Mouse (Mus musculus) layer of hippocampus, adult 11-12 months (tissue): ENCODE results near the gene Rell1.
A peak's percentile ranks its signal among the peaks of the same experiment; 100 is the strongest.

Source experiments
- DNase-seq: peaks from one replicate; pipeline ENCODE4 v3.0.0; 2022; ENCODE audit warnings: low spot score

Gene Rell1

DNA sequence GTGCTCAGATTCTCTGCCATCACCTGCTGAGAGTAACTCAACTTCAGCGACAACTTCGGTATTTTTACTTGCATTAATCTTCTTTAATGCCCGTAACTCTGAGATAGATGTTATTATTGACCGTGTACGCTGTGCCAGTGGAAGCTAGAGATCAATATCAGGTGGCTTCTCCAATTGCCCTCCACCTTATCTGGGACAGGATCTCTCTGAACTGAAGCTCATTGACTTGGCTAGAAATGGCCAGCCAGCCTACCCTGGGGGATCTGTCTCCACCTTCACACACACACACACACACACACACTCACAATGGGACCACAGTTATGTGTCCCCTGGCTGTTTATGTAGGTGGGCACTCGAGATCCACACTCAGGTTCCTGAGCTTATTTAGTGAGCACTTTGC is 16.7 kb downstream of the Rell1 start:
- DNase-seq, result no peak

DNA sequence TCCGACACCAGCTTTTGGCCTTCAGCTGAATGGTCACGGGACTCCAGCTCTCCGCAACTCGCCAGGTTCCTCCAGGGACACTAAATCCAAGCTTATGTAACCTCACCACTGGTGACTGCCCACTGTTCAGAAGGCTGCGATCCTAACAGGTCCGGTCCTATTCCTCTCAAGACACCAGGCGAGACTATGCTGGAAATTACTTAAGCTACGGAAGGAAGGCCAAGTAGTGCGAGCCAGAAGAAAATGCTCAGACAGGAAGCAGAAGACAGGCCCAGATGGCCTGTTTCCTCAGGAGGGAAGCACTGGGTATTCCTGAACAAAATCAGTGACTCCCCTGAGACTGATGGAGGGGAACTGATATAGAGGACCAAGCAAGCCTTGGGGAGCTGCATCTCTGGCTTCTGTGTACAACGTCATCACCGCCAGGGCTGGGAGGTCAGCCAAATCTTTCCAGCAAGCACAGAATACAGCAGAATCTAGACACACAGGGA is 17.2 kb downstream of the Rell1 start:
- DNase-seq, result no peak

DNA sequence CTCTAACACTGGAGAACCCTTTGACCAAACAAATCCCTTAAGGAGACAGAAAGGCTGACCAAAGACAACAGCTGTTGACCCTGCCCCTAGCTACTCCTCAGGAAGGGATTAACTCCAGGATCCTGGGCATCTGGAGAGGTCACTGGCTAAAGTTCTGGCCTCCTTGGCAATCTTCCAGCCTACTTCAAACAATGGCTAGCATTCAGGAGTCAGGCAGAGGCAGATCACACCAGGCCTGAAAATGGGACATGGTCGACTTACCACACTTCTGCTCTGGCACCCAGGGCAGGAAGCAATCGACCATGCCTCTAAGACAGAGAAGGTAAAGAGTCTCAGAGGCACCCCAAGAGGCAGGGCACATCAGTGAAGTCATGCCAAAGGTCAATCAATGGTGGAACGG is 19.5 kb downstream of the Rell1 start:
- no peak for DNase-seq

GRCm38 (mm10) chr5:63947526-63947925 is 21.2 kb downstream of the Rell1 start:
- DNase-seq, result no peak

DNA sequence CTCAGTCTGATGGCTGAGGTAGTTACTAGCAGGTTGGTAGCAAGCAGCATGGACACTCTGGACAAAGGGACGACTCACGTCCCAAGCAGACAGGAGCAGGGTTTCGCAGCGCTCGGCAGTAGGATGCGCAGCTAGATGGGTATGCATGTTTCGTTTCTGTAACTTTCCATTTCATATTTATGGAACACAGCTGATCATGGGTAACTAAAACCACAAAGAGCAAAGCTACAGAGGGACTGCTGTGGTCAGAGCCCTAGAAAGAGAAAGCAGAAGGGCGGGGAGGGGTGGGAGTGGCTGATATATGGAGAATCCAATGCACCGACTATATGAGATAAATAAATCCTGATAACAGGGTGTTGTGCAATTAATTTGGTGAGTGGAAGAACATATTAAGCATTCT is 25.4 kb downstream of the Rell1 start:
- DNase-seq, result no peak

- DNase-seq, result no peak
These were observed 26.8 kb downstream of the Rell1 start for GRCm38 (mm10) chr5:63941891-63942290.

- DNase-seq, result peak; percentile 53
These were observed 30.1 kb downstream of the Rell1 start for GRCm38 (mm10) chr5:63938575-63938974.

DNA sequence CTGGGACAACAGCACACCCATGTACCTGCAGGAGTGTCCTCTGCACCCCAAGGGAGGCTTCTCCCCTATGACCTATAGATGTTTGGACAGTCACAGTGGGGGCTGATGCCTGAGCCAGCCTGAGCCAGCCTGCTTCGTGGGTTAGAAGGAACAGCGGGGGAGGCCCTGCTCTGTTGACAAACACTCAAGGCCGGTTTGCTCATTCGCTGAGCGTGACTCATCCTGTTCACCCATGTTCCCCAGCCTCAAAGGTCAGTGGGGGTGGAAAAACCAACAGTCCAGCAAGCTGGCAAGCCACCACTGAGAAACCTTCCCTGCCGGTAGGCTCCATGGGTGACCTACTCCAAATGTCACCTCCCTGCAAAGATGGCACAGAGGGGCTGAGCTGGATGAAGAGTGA is 32.0 kb downstream of the Rell1 start:
- DNase-seq, result no peak

GRCm38 (mm10) chr5:63935581-63935980 is 33.1 kb downstream of the Rell1 start:
- DNase-seq, result no peak

- no peak for DNase-seq
These were observed 35.9 kb downstream of the Rell1 start for GRCm38 (mm10) chr5:63932829-63933228.

- no peak for DNase-seq
These were observed 37.8 kb downstream of the Rell1 start for GRCm38 (mm10) chr5:63930824-63931358.

GRCm38 (mm10) chr5:63925035-63925628 is 43.6 kb downstream of the Rell1 start:
- DNase-seq, result no peak

DNA sequence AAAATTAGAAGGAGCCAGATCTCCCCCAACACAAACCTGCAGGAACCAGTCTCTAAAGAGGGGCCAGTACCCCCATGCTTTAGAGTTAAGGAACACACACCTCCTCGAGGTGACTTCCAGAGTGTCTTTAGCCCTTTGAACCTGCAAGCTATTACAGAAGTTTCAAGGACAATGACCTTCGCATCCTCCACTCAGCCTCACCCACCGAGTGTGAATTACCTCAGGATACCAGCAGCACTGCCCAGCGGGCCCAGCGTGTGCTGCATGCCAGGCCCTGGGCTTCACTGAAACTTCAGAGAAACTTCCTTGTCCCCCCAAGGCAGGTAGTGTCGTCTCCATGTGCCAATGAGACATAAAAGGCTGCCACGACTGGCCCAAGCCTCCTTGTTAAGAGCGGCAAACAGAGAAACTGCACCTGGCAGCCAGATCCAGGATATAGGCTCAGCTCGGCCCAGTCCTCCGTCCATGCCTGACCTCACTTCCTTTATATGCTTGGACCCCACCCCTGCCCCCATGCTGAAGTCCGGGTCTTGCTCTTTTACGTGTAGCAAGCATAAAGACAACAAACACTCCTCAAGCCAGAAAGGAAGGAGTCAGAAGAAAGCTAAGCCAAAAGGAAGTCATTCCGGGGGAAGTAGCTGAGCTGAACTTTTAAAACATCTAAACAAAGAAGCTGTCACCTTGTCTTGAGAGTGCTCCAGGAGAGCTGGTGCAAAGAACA is 45.2 kb downstream of the Rell1 start:
- DNase-seq, result no peak

- DNase-seq, result no peak
These were observed 50.5 kb downstream of the Rell1 start for GRCm38 (mm10) chr5:63918201-63918600.

DNA sequence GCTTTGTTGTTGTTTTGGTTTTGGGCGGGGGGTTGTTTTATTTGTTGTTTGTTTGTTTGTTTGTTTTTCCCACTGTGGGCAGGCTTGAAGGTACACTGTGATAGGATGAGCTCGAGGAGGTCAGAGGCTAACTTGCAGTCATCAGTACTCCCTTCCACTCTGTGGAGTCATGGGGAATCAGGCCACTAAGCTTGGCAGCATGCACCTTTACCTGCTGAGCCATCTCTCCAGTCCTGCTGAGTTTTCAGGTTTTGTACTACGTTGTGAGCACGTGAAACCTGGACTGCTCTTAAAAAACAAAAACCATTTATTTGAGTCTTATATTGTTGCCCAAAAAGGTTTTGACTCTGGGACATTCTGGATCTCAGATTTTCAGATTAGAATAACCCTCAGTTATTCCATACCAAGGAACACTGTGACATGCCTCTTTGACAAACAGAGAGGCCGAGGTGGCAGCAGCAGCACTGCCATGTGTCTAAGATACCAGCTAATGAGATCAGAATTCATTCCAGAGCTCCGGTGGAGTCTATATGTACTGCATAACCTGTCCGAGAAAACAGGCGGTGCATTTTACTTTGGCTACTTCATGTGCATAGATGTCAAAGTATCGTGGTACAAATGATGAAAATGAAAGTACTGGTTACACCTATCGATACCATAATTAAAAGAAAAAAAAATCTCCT is 52.1 kb downstream of the Rell1 start:
- DNase-seq, result no peak

- no peak for DNase-seq
These were observed 53.8 kb downstream of the Rell1 start for GRCm38 (mm10) chr5:63914896-63915295.

DNA sequence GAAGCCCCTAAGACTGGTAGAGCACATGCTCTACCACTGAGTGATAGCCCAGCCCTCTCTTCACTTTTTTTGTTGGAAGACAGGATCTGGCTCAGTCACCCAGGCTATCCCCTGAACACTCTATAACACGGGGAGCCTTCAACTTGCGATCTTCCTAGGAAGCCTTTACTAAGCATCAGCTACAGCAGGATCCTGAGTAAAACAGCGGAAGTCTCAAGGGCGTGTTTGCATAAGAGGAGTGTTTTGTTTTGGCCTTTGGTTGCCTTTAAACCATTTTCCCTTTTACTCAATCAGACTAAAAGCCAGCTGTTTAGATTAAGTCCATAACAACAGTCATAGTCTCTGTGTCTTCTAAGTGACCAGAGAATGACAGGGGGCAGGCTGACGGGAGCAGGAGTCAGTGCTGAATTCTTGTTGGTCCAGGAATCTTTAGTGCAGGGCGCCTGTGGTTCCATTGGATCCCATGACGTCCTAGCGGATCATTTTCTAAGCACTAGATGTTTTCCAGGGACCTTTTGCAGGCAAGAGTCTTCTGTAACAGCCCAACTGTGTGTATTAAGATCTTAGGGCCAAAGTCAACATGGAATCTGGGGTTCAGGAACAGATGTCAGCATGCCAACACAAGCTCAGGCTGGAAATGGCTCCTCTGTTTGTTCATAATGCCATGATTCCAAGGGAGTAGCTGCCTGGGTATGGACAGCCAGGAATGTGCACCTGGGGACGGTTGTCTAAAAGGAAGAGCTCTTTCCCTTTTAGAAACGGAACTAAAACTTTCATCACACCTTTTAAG is 58.3 kb downstream of the Rell1 start:
- DNase-seq, result no peak

DNA sequence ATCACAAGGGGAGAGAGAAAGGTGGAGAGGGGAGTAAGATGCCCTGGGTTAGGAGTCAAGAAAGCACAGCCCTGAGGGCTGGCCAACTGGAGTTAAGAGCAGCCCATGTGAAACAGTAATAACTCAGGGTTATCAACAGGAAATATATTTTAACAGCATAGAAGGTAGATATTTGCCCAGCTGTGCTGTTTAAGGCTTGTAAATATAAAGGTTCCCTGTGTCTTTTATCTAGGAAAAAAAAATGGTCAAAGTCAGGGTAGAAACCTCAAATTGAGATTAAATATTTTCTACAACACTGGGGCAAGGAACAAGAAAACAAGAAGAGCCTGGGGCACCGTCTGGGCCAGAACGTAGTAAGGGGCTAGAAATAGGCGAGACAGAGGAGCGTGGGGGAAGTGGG is 61.2 kb downstream of the Rell1 start:
- no peak for DNase-seq

DNA sequence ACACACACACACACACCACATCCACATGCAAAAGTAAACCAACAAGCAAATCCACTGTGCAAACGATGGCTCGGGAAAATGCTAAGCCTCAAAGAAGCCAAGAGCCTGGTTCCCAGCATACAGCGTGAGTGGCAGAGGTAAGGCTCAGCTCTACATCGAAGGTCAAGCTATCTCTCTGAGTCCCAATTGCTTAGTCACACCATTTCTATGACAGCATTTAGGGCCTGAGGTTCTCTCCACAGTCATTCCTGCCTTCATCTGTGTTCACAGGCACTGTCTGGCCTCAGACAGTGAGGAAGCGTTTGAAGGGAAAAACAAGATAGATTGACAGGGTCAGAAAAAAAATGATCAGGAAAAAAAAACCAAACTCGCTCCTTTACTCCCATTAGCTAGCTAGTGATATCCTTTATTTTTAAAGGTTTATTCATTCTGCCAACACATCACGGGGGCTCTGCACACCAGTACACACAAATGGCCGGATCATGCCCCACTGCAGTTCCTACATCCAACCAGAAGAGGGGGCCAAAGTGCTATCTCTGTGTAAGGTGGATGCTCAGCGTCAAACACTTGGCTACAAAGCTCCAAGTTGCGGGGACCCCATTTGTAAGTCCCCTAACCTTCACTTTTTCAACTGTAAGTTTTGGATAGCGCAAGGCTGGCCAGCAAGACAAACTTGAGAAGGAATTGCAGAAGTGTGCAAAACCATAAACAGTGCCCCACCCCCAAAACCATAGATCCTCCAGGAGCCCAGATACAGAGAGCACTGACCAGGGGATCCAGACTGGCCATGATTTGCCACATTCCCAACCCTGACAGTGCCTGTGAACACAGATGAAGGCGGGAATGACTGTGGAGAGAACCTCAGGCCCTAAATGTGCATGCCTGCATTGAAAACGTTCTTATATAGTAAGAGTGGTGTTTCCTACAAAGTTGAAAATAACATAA is 62.3 kb downstream of the Rell1 start:
- DNase-seq, result peak; percentile 90

GRCm38 (mm10) chr5:63903329-63903728 is 65.4 kb downstream of the Rell1 start:
- DNase-seq, result no peak

DNA sequence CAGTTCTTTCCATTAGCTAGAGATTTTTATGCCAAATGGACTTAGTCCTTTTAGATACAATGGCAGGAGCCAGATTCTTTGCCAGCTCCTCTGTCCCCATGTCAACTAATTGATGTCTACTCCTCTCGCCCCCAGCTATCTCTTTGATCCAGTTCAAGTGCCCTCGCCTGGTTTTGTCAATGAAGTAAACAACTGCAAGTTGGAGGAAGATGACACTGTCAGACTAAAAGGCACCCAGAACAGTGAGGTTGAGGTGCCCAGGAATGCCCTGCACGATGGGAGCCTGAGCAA is 70.9 kb downstream of the Rell1 start:
- no peak for DNase-seq
